Mouse (Mus musculus): ENCODE measurements at regions not wholly inside any gene's neighbourhood (a gene's known extent, or its start where the extent isn't known, plus 50 kb on each side); places are given as distances from the start of the nearest gene placed in this dataset.

DNA sequence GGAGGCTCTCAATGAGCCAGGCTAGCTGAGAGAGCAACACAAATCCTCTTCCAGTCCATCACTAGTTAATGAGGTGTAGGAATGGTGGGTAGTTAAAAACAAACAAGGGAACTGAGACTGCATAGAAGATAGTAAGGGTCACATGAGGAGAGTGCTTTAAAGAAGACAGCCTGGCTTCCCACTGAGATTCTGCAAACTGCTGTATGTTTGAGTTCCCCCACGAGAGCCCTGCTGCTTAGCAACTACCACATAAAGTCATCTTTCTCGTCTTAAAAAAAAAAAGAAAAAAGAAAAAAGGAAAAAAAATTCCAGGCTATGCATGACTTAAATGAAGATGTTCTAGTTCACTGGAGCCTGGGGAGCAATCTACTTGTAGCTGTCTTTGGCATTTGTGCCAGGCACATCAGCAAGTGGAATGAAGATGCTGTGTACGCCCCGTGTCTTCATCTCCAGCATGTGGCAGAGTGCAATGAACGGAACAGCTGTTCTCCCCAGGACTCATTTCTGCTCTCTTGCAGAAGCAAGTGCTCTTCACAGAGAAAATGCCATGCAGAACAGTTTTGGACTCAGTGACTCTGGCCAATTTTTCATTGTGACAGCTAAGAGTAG is 113.2 kb upstream of the 1810046K07Rik start:
- no peak for DNase-seq (ENCODE audit: low read depth, low spot score)
- Histone ChIP-seq H3K36me3 (ENCODE audit: control insufficient read depth, insufficient read depth, low read length, poor library complexity, severe bottlenecking) (no peaks in the 10 kb centered on the region), H3K4me1 (ENCODE audit: control insufficient read depth in 2 of 2, insufficient read depth in 2 of 2, low read length in 2 of 2, poor library complexity in 1 of 2) (no peaks in the 10 kb centered on the region), H3K9ac (ENCODE audit: insufficient read depth, low read depth, low read length, poor library complexity, severe bottlenecking) (no peak overlapping the region), H3K4me3 (ENCODE audit: insufficient read depth in 1 of 2, low read depth in 1 of 2, low read length in 2 of 2, poor library complexity in 1 of 2, severe bottlenecking in 1 of 2) (no peak overlapping the region), H3K27ac (ENCODE audit: insufficient read depth, low read depth, low read length, poor library complexity, severe bottlenecking) (no peak overlapping the region), H3K9me3 (ENCODE audit: control insufficient read depth, insufficient read depth, low read depth, low read length) (no peaks in the 10 kb centered on the region)
- TF ChIP-seq HCFC1 (IDR thresholded peaks at IDR 0.05; ENCODE audit: borderline replicate concordance, insufficient read depth, low read length) = no peak
- TF ChIP-seq MAFK (IDR thresholded peaks at IDR 0.05; ENCODE audit: insufficient read depth, low read depth, low read length) = no peak
- no peak for TF ChIP-seq ZNF384 (IDR thresholded peaks at IDR 0.05; ENCODE audit: low read depth, low read length)
- no peak for TF ChIP-seq CHD2 (IDR thresholded peaks at IDR 0.05; ENCODE audit: low read depth, low read length)
- TF ChIP-seq ZC3H11A (IDR thresholded peaks at IDR 0.05; ENCODE audit: borderline replicate concordance, low read depth, low read length) = no peak
- in situ Hi-C loops (cut with MboI; ENCODE audit: low sequenced_read_pairs in 2 of 2, unreplicated experiment in 2 of 2) = no loop called here

DNA sequence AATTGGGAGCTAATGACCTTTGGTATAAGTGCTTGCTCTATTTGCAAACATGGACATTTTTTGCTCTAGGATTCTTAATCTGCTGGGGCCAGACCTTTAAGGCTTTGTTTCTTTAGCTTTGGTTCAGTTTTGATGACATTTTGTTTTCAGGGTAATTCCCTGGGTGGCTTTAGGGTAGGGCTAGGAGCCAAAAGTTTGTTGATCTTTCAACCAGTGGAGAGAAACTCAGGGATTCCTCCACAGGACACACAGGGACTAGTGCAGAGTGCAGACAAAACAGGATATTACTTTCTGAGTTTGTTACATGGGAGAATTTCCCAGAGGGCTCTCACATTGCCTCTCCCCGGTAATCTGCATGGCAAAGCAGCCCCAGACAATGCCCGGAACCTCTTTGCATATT is 127.0 kb upstream of the 1810046K07Rik start:
- TF ChIP-seq ZC3H11A (IDR thresholded peaks at IDR 0.05; ENCODE audit: borderline replicate concordance, low read depth, low read length) (no peak), ZNF384 (IDR thresholded peaks at IDR 0.05; ENCODE audit: low read depth, low read length) (no peak), CHD2 (IDR thresholded peaks at IDR 0.05; ENCODE audit: low read depth, low read length) (no peak), HCFC1 (IDR thresholded peaks at IDR 0.05; ENCODE audit: borderline replicate concordance, insufficient read depth, low read length) (no peak), MAFK (IDR thresholded peaks at IDR 0.05; ENCODE audit: insufficient read depth, low read depth, low read length) (no peak)
- Histone ChIP-seq H3K36me3 (ENCODE audit: control insufficient read depth, insufficient read depth, low read length, poor library complexity, severe bottlenecking) (no peaks in the 10 kb centered on the region), H3K9ac (ENCODE audit: insufficient read depth, low read depth, low read length, poor library complexity, severe bottlenecking) (no peak overlapping the region), H3K4me1 (ENCODE audit: control insufficient read depth in 2 of 2, insufficient read depth in 2 of 2, low read length in 2 of 2, poor library complexity in 1 of 2) (no peaks in the 10 kb centered on the region), H3K9me3 (ENCODE audit: control insufficient read depth, insufficient read depth, low read depth, low read length) (no peaks in the 10 kb centered on the region), H3K4me3 (ENCODE audit: insufficient read depth in 1 of 2, low read depth in 1 of 2, low read length in 2 of 2, poor library complexity in 1 of 2, severe bottlenecking in 1 of 2) (no peak overlapping the region), H3K27ac (ENCODE audit: insufficient read depth, low read depth, low read length, poor library complexity, severe bottlenecking) (no peak overlapping the region)
- in situ Hi-C loops (cut with MboI; ENCODE audit: low sequenced_read_pairs in 2 of 2, unreplicated experiment in 2 of 2) = no loop called here
- DNase-seq (ENCODE audit: low read depth, low spot score) = no peak

DNA sequence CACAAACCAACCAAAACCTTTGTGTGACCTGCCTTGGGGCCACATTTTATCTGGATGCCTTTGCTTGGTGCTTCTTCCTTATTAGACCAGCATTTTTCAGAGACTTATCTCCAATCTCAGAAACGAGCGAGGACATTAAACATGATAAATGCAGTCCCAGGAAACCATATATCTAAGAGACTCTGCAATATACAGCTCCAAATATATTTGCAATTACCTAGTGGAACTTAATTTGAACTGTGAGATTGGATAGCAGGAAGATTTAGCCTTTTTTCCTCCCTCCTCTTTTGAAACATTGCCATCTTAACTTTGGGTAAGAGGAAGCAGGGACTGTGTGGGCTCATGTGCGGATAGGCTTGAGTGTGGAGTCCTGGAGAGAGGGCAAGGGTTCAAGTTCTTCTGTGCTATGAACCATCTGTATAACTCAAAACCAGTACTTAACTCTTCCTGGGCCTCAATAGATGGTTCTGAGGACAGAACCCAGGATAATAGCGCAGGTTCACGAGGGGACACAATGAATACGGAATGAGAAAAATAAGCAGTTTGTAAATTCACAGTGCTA is 133.8 kb upstream of the 1810046K07Rik start:
- Histone ChIP-seq H3K4me1 (ENCODE audit: control insufficient read depth in 2 of 2, insufficient read depth in 2 of 2, low read length in 2 of 2, poor library complexity in 1 of 2) (no peaks in the 10 kb centered on the region), H3K4me3 (ENCODE audit: insufficient read depth in 1 of 2, low read depth in 1 of 2, low read length in 2 of 2, poor library complexity in 1 of 2, severe bottlenecking in 1 of 2) (no peak overlapping the region), H3K9ac (ENCODE audit: insufficient read depth, low read depth, low read length, poor library complexity, severe bottlenecking) (no peak overlapping the region), H3K9me3 (ENCODE audit: control insufficient read depth, insufficient read depth, low read depth, low read length) (no peaks in the 10 kb centered on the region), H3K27ac (ENCODE audit: insufficient read depth, low read depth, low read length, poor library complexity, severe bottlenecking) (no peak overlapping the region), H3K36me3 (ENCODE audit: control insufficient read depth, insufficient read depth, low read length, poor library complexity, severe bottlenecking) (no peaks in the 10 kb centered on the region)
- in situ Hi-C loops (cut with MboI; ENCODE audit: low sequenced_read_pairs in 2 of 2, unreplicated experiment in 2 of 2) = no loop called here
- DNase-seq (ENCODE audit: low read depth, low spot score) = no peak
- no peak for TF ChIP-seq MAFK (IDR thresholded peaks at IDR 0.05; ENCODE audit: insufficient read depth, low read depth, low read length)
- TF ChIP-seq CHD2 (IDR thresholded peaks at IDR 0.05; ENCODE audit: low read depth, low read length) = no peak
- TF ChIP-seq ZC3H11A (IDR thresholded peaks at IDR 0.05; ENCODE audit: borderline replicate concordance, low read depth, low read length) = no peak
- TF ChIP-seq ZNF384 (IDR thresholded peaks at IDR 0.05; ENCODE audit: low read depth, low read length) = no peak
- TF ChIP-seq HCFC1 (IDR thresholded peaks at IDR 0.05; ENCODE audit: borderline replicate concordance, insufficient read depth, low read length) = no peak

GRCm38 (mm10) chr9:51470031-51470430 is 141.3 kb upstream of the 1810046K07Rik start:
- TF ChIP-seq CHD2 (IDR thresholded peaks at IDR 0.05; ENCODE audit: low read depth, low read length) (no peak), MAFK (IDR thresholded peaks at IDR 0.05; ENCODE audit: insufficient read depth, low read depth, low read length) (no peak), ZC3H11A (IDR thresholded peaks at IDR 0.05; ENCODE audit: borderline replicate concordance, low read depth, low read length) (no peak), HCFC1 (IDR thresholded peaks at IDR 0.05; ENCODE audit: borderline replicate concordance, insufficient read depth, low read length) (no peak), ZNF384 (IDR thresholded peaks at IDR 0.05; ENCODE audit: low read depth, low read length) (no peak)
- in situ Hi-C loops (cut with MboI; ENCODE audit: low sequenced_read_pairs in 2 of 2, unreplicated experiment in 2 of 2) = no loop called here

More at GRCm38 (mm10) chr9:51470031-51470430, 141.3 kb upstream of the 1810046K07Rik start:
- no peak for DNase-seq (ENCODE audit: low read depth, low spot score)
- H3K27ac ChIP-seq (ENCODE audit: insufficient read depth, low read depth, low read length, poor library complexity, severe bottlenecking) = no peak overlapping the region
- H3K9me3 ChIP-seq (ENCODE audit: control insufficient read depth, insufficient read depth, low read depth, low read length) = no peaks in the 10 kb centered on the region
- no peak overlapping the region for H3K4me3 ChIP-seq (ENCODE audit: insufficient read depth in 1 of 2, low read depth in 1 of 2, low read length in 2 of 2, poor library complexity in 1 of 2, severe bottlenecking in 1 of 2)
- H3K9ac ChIP-seq (ENCODE audit: insufficient read depth, low read depth, low read length, poor library complexity, severe bottlenecking) = no peak overlapping the region
- no peaks in the 10 kb centered on the region for H3K4me1 ChIP-seq (ENCODE audit: control insufficient read depth in 2 of 2, insufficient read depth in 2 of 2, low read length in 2 of 2, poor library complexity in 1 of 2)
- H3K36me3 ChIP-seq (ENCODE audit: control insufficient read depth, insufficient read depth, low read length, poor library complexity, severe bottlenecking) = no peaks in the 10 kb centered on the region
